Mouse (Mus musculus): ENCODE data around the gene Dcpp1.

DNA sequence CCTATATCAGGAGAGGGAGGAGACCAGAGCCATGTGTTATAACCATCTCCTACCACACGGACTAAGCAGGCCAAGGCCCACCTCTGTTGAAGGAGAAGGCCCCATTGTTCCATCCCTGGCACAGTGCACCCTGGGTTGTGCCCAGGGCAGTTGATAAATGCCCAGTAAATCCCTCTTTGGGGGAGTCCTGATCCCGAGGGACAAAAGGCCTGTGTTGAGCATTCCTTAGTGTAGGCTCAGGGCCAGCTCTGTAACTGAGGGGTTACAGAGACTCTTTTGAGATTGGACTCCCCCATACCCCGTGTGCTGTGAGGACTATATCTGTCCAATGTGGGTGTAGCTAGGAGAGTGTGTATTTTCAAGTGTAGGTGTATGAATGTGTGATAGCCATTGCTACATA is 3.9 kb upstream of the Dcpp1 start:
- TF ChIP-seq CTCF (conservative IDR thresholded peaks at IDR 0.05; ENCODE audit: insufficient read depth, insufficient read length, low read depth, low read length) (no peak), POLR2A (IDR thresholded peaks at IDR 0.05; ENCODE audit: low read depth, low read length) (no peak)

All from kidney, adult 2 months (tissue).